Mouse (Mus musculus) heart, adult 8-10 months (tissue): ENCODE measurements around the gene Stk40. TPM values are rescaled to one million over a fixed set of nuclear protein-coding genes. Genes with fewer than 3 reads are reported as not detected.
"Not testable (repeated sequence)": the region's sequence is repeated elsewhere in the genome, so short reads cannot be mapped to it uniquely, and the experiment has no call there.

ENCODE experiments used
- DNase-seq: peaks from one replicate; pipeline ENCODE4 v3.0.0; 2022; ENCODE audit warnings: low spot score
- total RNA-seq, 4 experiments: library from RNA; stranded (reverse); gene quantifications; 2 replicates each; pipeline ENCODE4 v1.2.4; 2022

Gene Stk40
- total RNA-seq: 10 to 100 TPM; 37.8 to 61.9 (median 52.4) TPM

GRCm38 (mm10) chr4:126103590-126104068 is at the start of gene Stk40:
Gene Stk40, plus strand, starts transcription at chr4:126103957.
- peak; percentile 97 for DNase-seq

- DNase-seq: no peak
These were observed 46.3 kb upstream of the Stk40 start for GRCm38 (mm10) chr4:126057207-126058133.

- peak; percentile 91 for DNase-seq
These were observed 45.4 kb upstream of the Stk40 start, which contains the start of gene Oscp1 for GRCm38 (mm10) chr4:126058134-126058996. Gene Oscp1, plus strand, starts transcription at chr4:126058565.

GRCm38 (mm10) chr4:126058997-126059362 is 44.8 kb upstream of the Stk40 start:
- DNase-seq: no peak

- no peak for DNase-seq
These were observed 40.9 kb upstream of the Stk40 start for GRCm38 (mm10) chr4:126062856-126063255.

- DNase-seq: no peak
These were observed 38.5 kb upstream of the Stk40 start for GRCm38 (mm10) chr4:126065241-126065640.

- no peak for DNase-seq
These were observed 36.2 kb upstream of the Stk40 start for GRCm38 (mm10) chr4:126067401-126068077.

GRCm38 (mm10) chr4:126068842-126069241 is 34.9 kb upstream of the Stk40 start:
- no peak for DNase-seq

- DNase-seq: no peak
These were observed 25.9 kb upstream of the Stk40 start for GRCm38 (mm10) chr4:126077833-126078232.

- DNase-seq: no peak
These were observed 24.5 kb upstream of the Stk40 start for GRCm38 (mm10) chr4:126079266-126079665.

- DNase-seq: no peak
These were observed 22.2 kb upstream of the Stk40 start for GRCm38 (mm10) chr4:126081601-126082000.

- DNase-seq: no peak
These were observed 20.7 kb upstream of the Stk40 start for GRCm38 (mm10) chr4:126083021-126083420.

GRCm38 (mm10) chr4:126084382-126084781 is 19.4 kb upstream of the Stk40 start:
- no peak for DNase-seq

GRCm38 (mm10) chr4:126085996-126086576 is 17.7 kb upstream of the Stk40 start:
- peak; percentile 79 for DNase-seq

- no peak for DNase-seq
These were observed 13.5 kb upstream of the Stk40 start for GRCm38 (mm10) chr4:126090101-126090847.

GRCm38 (mm10) chr4:126090848-126091124 is 13.0 kb upstream of the Stk40 start:
- no peak for DNase-seq

GRCm38 (mm10) chr4:126091873-126092272 is 11.9 kb upstream of the Stk40 start:
- no peak for DNase-seq

- DNase-seq: not testable (repeated sequence)
These were observed 7.9 kb upstream of the Stk40 start for GRCm38 (mm10) chr4:126095622-126096430.

GRCm38 (mm10) chr4:126096464-126097111 is 7.2 kb upstream of the Stk40 start, which contains the start of gene Lsm10:
Gene Lsm10, plus strand, starts transcription at chr4:126096623.
- DNase-seq: peak; percentile 95
